Comparison of ENCODE assay signal across 8 mouse cellular contexts in genomic region chr2:125865585-125865984, GRCm38 (mm10). TPM values are rescaled to one million over a fixed set of nuclear protein-coding genes. Genes with fewer than 3 reads are reported as not detected.
DNase-seq lines count a peak whose midpoint lies in the region; ATAC-seq lines count a peak whose summit lies in the region.

No protein-coding gene starts in this region.

- no peaks in the 10 kb centered on the region for H3K27me3 ChIP-seq in embryonic facial prominence, embryonic 15.5 days
- no peaks in the 10 kb centered on the region for H3K27me3 ChIP-seq in intestine, embryonic 16.5 days (replicated peaks; ENCODE audit: control insufficient read depth, insufficient read depth, low read length)
- no peaks in the 10 kb centered on the region for H3K27me3 ChIP-seq in neural tube, embryonic 14.5 days (ENCODE audit: control insufficient read depth, insufficient read depth, low read length)

- intact Hi-C loops in left cerebral cortex, postnatal 4 days (cut with DNase I): no loop called here

- no peaks in the 10 kb centered on the region for H3K9me3 ChIP-seq in embryonic facial prominence, embryonic 15.5 days (replicated peaks)
- no peaks in the 10 kb centered on the region for H3K9me3 ChIP-seq in intestine, embryonic 16.5 days (ENCODE audit: control insufficient read depth, low read length)
- no peaks in the 10 kb centered on the region for H3K9me3 ChIP-seq in neural tube, embryonic 14.5 days (ENCODE audit: control insufficient read depth, low read length)

- H3K4me1 ChIP-seq in embryonic facial prominence, embryonic 15.5 days: peaks cover 13% of the 10 kb centered on the region
- H3K4me1 ChIP-seq in intestine, embryonic 16.5 days (ENCODE audit: control insufficient read depth, insufficient read depth, low read length): peaks cover 3% of the 10 kb centered on the region; the same call in 1 of the 2 replicates
- no peaks in the 10 kb centered on the region for H3K4me1 ChIP-seq in neural tube, embryonic 14.5 days (ENCODE audit: control insufficient read depth, insufficient read depth, low read length)

- H3K4me3 ChIP-seq in embryonic facial prominence, embryonic 15.5 days (replicated peaks): peak overlapping the region; percentile 64
- no peak overlapping the region for H3K4me3 ChIP-seq in intestine, embryonic 16.5 days (ENCODE audit: low read length)
- peak overlapping the region; percentile 40 for H3K4me3 ChIP-seq in neural tube, embryonic 14.5 days (ENCODE audit: low read depth, low read length)

- H3K9ac ChIP-seq in embryonic facial prominence, embryonic 15.5 days: no peak overlapping the region
- peak overlapping the region; percentile 80; the same call in 1 of the 2 replicates for H3K9ac ChIP-seq in intestine, embryonic 16.5 days (ENCODE audit: low read depth, low read length)
- H3K9ac ChIP-seq in neural tube, embryonic 14.5 days (replicated peaks; ENCODE audit: low read depth, low read length): 0 out of 2 replicates have a peak overlapping the region, but pooled peaks have one; percentile 60

- no peak overlapping the region for H3K27ac ChIP-seq in embryonic facial prominence, embryonic 15.5 days (replicated peaks)
- H3K27ac ChIP-seq in intestine, embryonic 16.5 days (ENCODE audit: low read length): no peak overlapping the region
- no peak overlapping the region for H3K27ac ChIP-seq in neural tube, embryonic 14.5 days (ENCODE audit: low read depth, low read length)

- H3K4me2 ChIP-seq in embryonic facial prominence, embryonic 15.5 days (replicated peaks): peak overlapping the region; percentile 71
- peak overlapping the region; percentile 65 for H3K4me2 ChIP-seq in intestine, embryonic 16.5 days (ENCODE audit: low read depth, low read length)
- H3K4me2 ChIP-seq in neural tube, embryonic 14.5 days (ENCODE audit: low read depth, low read length): peak overlapping the region; percentile 61

- no peak for ATAC-seq in embryonic facial prominence, embryonic 15.5 days (ENCODE audit: insufficient number of reproducible peaks, low FRiP score, low TSS enrichment, low read depth)
- ATAC-seq in intestine, embryonic 16.5 days: no peak
- ATAC-seq in neural tube, embryonic 14.5 days (ENCODE audit: low read depth): no peak

- H3K36me3 ChIP-seq in embryonic facial prominence, embryonic 15.5 days: no peaks in the 10 kb centered on the region
- no peaks in the 10 kb centered on the region for H3K36me3 ChIP-seq in intestine, embryonic 16.5 days (ENCODE audit: control insufficient read depth, insufficient read depth, low read length)
- no peaks in the 10 kb centered on the region for H3K36me3 ChIP-seq in neural tube, embryonic 14.5 days (ENCODE audit: control insufficient read depth, insufficient read depth, low read length)

- DNase-seq in left cerebral cortex, postnatal 4 days: peak; percentile 29
- no peak for DNase-seq in left cerebral cortex, adult 9 months (ENCODE audit: low spot score in 2 of 2)
- no peak for DNase-seq in right cerebral cortex, postnatal 25 days
- DNase-seq in layer of hippocampus, adult 9-10 months (ENCODE audit: low spot score): no peak
- no peak for DNase-seq in right cerebral cortex, postnatal 4 days

RNA-seq across cellular contexts. Expression of gene Cops2, which starts 6.6 kb away (rescaled TPM):
- total RNA-seq in left cerebral cortex, postnatal 4 days (2021): 100 to 1,000 TPM in 1 of 2 experiments, 10 to 100 TPM in 1; 99.0 to 102 TPM
- 71.4 and 72.0 TPM in 2 replicates for polyA plus RNA-seq in embryonic facial prominence, embryonic 15.5 days (2015; fragmentation: Nextera tagmentation; extraction: Ambion mirVana)
- polyA plus RNA-seq in intestine, embryonic 16.5 days (2015; fragmentation: Nextera tagmentation; extraction: Ambion mirVana): 49.6 and 54.3 TPM in 2 replicates
- polyA plus RNA-seq in neural tube, embryonic 14.5 days (2014; fragmentation: Nextera tagmentation; extraction: Ambion mirVana): 71.4 and 79.2 TPM in 2 replicates

RNA-seq across cellular contexts. Expression of gene Galk2, which starts 6.7 kb away (rescaled TPM):
- 10 to 100 TPM; 25.1 to 25.8 TPM for total RNA-seq in left cerebral cortex, postnatal 4 days (2021)
- 37.4 and 38.5 TPM in 2 replicates for polyA plus RNA-seq in embryonic facial prominence, embryonic 15.5 days (2015; fragmentation: Nextera tagmentation; extraction: Ambion mirVana)
- 77.4 and 91.1 TPM in 2 replicates for polyA plus RNA-seq in intestine, embryonic 16.5 days (2015; fragmentation: Nextera tagmentation; extraction: Ambion mirVana)
- polyA plus RNA-seq in neural tube, embryonic 14.5 days (2014; fragmentation: Nextera tagmentation; extraction: Ambion mirVana): 30.7 and 33.4 TPM in 2 replicates
